Mouse (Mus musculus): ENCODE measurements around the gene Kctd5.

The Kctd5 gene

DNA sequence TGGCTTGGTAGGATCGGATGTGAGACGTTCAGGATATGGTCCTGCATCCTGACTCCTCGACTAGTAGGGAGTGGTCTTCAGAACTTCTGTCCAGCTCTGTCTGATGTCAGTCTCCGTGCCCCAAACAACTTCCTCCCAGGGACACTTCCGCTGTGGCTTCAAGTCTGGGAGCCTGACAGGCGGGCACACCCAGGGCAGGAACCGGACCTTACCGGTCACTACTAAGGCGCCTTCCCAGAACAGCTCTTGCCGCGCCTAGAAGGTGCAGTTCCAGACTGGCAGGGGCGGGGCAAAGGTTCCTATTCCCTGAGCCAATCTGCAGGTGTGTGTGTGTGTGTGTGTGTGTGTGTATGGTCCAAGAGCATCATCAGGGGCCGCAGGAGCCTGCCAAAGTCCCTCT lies 35.9 kb downstream of the Kctd5 start:
- no peak for DNase-seq (ENCODE audit: low read depth, low spot score)

DNA sequence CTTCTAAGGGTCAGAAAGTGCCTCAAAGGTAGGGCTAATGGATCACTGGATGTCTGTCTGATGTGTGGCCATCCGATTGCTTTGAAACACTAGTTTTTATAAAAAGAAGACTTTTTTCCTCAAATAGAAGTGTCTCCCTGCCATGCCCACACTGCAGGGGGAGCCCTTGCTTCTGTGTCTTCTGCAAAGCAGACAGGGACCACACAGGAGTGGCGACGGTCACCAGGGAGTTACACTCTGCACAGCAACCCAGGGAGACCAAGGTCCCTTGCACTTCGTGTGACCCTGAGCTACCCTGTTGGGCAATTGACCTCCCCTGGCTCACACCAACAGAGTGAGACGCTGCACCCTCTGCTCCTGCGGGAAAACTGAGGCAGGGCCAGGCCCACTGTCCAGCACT lies 36.3 kb downstream of the Kctd5 start:
- no peak for DNase-seq (ENCODE audit: low read depth, low spot score)

DNA sequence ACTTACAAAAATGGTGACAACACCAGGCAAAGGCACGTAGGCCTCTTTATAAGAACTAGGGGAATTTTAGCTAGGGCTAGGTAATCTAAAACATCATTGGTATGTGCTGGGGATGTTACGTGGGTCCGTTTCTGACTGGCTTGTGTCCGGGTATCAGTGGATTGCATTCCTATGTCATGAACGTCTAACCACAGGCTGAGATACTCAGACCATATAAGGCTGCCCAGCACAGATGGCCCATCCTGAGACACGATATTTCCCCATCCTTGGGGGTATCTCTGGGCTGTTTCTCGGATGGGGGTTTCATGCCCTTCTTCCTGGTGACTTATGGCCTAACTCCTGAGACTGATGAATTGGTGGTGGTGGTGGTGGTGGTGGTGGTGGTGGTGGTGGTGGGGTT lies 38.2 kb downstream of the Kctd5 start:
- no peak for DNase-seq (ENCODE audit: low read depth, low spot score)

DNA sequence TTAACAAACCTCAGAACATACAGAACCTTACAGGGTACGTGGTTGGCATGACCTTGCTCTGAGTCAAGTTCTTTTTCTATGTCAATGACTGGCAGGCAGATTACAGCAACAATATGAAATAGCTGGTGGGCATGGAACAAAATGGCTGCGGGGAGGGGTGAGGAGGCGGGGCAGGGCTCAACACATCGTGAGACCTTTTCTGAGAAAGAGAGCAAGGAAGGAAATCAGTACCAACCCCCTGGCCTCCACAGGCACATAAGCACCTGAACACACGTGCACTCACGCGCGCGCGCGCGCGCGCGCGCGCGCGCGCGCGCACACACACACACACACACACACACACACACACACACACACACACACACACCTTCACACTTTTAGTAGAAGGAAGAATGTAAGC lies 42.7 kb downstream of the Kctd5 start:
- no peak for DNase-seq (ENCODE audit: low read depth, low spot score)

- no peak for DNase-seq (ENCODE audit: low read depth, low spot score)
Measured at GRCm38 (mm10) chr17:24029477-24029876, 43.8 kb downstream of the Kctd5 start.

- no peak for DNase-seq (ENCODE audit: low read depth, low spot score)
Measured at GRCm38 (mm10) chr17:24021375-24022199, 51.7 kb downstream of the Kctd5 start.

DNA sequence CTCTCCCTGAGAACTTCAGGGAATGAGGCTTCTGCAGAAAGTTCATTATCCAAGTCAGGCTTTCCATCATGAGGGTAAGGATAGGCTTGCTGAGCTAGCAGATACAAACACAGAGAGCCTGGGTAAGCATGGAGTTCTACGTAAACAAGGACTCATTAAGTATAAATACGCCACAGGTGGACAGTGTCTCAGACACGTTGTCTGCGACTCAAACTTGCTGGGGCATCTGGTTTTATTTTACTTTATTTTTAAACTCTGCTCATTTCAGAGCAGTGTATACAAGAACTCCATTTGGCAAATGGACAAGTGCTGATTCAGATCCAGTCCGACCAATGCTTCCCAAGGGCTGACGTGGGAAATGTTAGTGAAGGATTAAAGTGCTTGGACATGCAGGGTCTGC lies 52.6 kb downstream of the Kctd5 start:
- no peak for DNase-seq (ENCODE audit: low read depth, low spot score)

GRCm38 (mm10) chr17:24015727-24016126 lies 57.6 kb downstream of the Kctd5 start:
- peak; percentile 8 for DNase-seq (ENCODE audit: low read depth, low spot score)

DNA sequence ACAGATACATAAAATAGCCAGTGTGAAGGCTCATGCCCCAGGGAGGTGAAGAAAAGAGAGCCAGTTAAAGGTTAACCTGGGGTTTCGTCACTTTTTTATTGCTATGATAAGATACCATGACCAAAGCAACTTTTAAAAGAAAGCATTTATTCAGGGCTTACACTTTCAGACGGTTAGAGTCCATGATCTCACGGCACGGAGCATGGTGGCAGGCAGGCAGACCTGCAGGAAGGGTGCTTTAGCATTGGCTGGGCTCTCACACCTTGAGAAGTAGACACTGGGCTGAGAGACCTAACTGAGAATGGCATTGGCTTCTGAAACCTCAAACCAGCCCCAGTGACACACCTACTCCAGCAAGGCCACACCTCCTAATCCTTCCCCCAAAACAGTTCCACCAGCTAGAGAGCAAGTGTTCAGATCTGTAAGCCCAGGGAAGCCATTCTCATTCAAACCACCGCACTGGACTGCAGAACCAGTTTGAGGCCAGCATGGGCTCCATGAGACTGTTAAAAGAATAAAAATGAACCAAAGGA lies 58.8 kb downstream of the Kctd5 start:
- DNase-seq (ENCODE audit: low read depth, low spot score) = no peak

DNA sequence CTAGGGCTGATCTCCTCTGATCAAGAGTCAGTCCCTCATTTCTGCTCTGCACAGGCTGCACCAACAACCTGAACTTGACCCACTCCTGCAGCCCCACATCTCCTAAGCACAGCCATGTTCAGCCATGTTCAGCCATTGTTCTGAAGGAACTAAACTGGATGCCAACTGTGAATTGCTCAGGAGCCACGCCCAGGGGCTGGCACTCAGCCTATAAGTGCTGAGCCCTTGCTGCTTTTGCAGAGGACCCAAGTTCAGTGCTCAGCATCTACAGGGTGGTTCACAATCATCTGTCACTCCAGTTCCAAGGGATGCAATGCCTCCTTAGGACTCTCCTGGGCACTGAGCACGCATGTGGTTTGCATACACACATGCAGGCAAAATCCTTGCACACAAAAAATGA lies 60.4 kb downstream of the Kctd5 start:
- DNase-seq (ENCODE audit: low read depth, low spot score) = no peak

DNA sequence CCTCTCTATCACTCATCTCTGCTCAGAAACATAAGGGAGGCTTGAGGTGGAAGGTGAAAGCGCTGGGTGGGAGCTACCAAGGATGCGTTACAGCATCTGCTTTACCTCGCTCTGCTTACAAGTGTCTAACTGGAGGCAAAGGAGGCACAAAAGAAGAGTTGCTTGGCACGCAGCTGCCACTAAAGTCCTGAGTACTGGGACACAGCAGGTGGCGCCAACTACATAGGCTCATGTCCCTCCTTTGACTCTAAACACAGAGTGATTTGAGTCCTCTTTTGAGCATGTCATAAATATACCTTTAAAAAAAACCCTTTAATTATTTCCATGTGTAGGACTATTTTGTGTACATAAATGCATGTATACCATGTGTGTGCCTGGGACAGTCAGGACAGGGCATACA lies 63.7 kb downstream of the Kctd5 start:
- no peak for DNase-seq (ENCODE audit: low read depth, low spot score)

DNA sequence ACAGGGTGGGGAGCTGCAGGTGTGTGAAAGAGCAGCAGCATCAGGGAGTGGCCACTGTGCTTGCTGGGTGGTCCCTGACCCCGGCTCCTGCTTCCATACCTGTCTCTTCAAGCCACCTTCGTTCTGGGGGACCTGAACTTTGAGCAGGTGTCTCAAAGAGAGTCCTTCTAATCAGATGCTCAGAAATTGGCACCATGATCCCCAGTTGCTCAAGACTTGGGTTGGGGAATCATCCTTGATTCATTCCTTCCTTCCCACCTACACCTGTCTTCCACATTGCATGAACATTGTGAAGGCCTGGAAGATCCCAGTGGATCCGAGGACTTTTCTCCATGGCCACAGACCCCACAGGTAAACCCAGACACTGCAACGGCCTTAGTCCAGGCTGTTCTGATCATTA lies 65.2 kb downstream of the Kctd5 start:
- no peak for DNase-seq (ENCODE audit: low read depth, low spot score)

- DNase-seq (ENCODE audit: low read depth, low spot score) = no peak
Measured at GRCm38 (mm10) chr17:24007391-24007790, 65.9 kb downstream of the Kctd5 start.

DNA sequence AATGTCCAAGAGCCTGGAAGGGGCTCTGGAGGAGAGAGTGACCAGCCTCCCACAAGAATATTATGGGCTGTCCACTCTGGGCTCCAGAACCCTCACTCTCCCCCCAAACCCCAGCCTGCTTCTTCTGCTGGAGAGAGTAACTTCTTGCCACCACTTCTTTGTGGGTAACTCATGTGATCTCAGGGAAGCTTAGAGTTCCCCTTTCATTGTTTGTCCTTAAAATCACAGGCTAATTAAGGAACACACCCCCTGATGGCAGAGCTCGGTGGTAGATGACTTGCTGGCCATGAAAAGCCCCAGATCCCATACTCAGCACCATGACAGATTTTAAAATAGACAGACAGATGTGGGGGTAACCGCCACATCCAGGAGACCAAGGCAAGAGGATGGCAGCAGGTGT lies 66.4 kb downstream of the Kctd5 start:
- no peak for DNase-seq (ENCODE audit: low read depth, low spot score)

DNA sequence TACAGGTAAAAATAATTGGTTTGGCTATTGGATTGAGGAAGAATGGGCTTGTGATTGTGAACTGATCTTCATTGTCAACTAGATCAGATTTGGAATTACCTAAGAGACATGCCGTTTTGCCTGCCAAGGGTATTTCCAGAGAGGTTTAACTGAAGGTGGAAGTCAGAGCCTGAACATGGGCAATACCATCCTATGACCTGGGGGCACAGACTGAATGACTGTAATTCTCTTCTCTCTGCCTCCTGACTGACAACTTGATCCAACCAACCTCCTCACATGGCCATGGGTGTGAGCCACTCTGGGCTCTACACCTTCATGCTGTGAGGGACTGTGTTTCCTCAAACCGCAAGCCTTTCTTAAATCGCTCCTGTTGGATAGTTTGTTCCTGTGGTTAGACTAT lies 68.2 kb downstream of the Kctd5 start:
- no peak for DNase-seq (ENCODE audit: low read depth, low spot score)

GRCm38 (mm10) chr17:24004071-24004665 lies 69.1 kb downstream of the Kctd5 start:
- no peak for DNase-seq (ENCODE audit: low read depth, low spot score)

- no peak for DNase-seq (ENCODE audit: low read depth, low spot score)
Measured at GRCm38 (mm10) chr17:24000404-24000803, 72.9 kb downstream of the Kctd5 start.

DNA sequence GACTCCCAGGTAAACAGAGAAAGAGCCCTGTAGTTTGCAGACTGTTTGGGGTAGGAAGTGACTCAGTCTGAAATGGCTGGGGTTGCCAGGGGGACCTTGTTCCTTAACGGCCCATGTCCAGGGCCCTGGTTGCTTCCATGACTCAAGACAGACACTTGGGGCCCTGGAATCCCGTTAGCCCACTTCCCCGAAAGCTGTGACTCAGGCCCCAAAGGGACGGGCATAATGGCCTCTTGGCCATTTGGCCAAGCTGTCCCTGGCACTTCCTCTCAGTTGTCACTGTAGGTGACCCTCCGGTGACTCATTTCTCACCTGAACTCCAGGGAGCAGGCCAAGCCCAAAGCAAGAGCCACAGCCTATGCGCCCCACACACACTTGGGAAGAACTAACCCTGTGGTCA lies 74.9 kb downstream of the Kctd5 start:
- DNase-seq (ENCODE audit: low read depth, low spot score) = no peak

GRCm38 (mm10) chr17:23997901-23998300 lies 75.4 kb downstream of the Kctd5 start, which contains the start of gene Prss22:
Prss22 (minus strand) TSS chr17:23998100.
- DNase-seq (ENCODE audit: low read depth, low spot score) = no peak
